Mouse (Mus musculus) embryonic facial prominence, embryonic 14.5 days (tissue): ENCODE measurements around the gene Ttbk2. TPM values are rescaled to one million over a fixed set of nuclear protein-coding genes. Genes with fewer than 3 reads are reported as not detected.

Source experiments
- ATAC-seq: fragments of 200-750 bp; cut with Nextera tagmentation; 2 replicates; pipeline ENCODE4 v1.8.0; 2017; ENCODE audit warnings: low read depth, moderate number of reproducible peaks, moderate TSS enrichment
- DNase-seq: peaks from one replicate; pipeline ENCODE4 v3.0.0-alpha.2; 2015; ENCODE audit warnings: low spot score
- H3K27ac ChIP-seq: fragments of 300-500 bp; sonication (generic); replicated peaks from 2 replicates; pipeline ENCODE4 v1.5.1; 2014; ENCODE audit warnings: low read depth, mild to moderate bottlenecking, low read length, moderate library complexity
- H3K27me3 ChIP-seq: fragments of 300-500 bp; sonication (generic); replicated peaks from 2 replicates; pipeline ENCODE4 v1.6.1; 2014; ENCODE audit warnings: low read length; ENCODE audit not compliant: control insufficient read depth, insufficient read depth
- H3K36me3 ChIP-seq: fragments of 300-500 bp; sonication (generic); 2 replicates; pipeline ENCODE4 v1.6.1; 2014; ENCODE audit warnings: low read length, mixed read lengths; ENCODE audit not compliant: control insufficient read depth, insufficient read depth
- H3K4me1 ChIP-seq: fragments of 300-500 bp; sonication (generic); 2 replicates; pipeline ENCODE4 v1.6.1; 2014; ENCODE audit warnings: antibody characterized with exemption, low read length; ENCODE audit not compliant: control insufficient read depth, insufficient read depth
- H3K4me2 ChIP-seq: fragments of 300-500 bp; sonication (generic); 2 replicates; pipeline ENCODE4 v1.6.1; 2014; ENCODE audit warnings: low read depth, mild to moderate bottlenecking, low read length, moderate library complexity, mixed read lengths
- H3K4me3 ChIP-seq: fragments of 300-500 bp; sonication (generic); 2 replicates; pipeline ENCODE4 v1.5.1; 2014; ENCODE audit warnings: low read depth, mild to moderate bottlenecking, low read length
- H3K9ac ChIP-seq: fragments of 300-500 bp; sonication (generic); 2 replicates; pipeline ENCODE4 v1.6.1; 2014; ENCODE audit warnings: low read depth, mild to moderate bottlenecking, low read length, moderate library complexity, mixed read lengths
- H3K9me3 ChIP-seq: fragments of 300-500 bp; sonication (generic); 2 replicates; pipeline ENCODE4 v1.6.1; 2016; ENCODE audit warnings: low read length; ENCODE audit not compliant: control insufficient read depth
- WGBS: fragments of 180-500 bp; shearing (Covaris S2); extraction: QIAGEN DNeasy Blood & Tissue Kit; methylation state at CpG from one replicate; pipeline ENCODE4 v1.1.7; 2014; 5-methylcytosine and 5-hydroxymethylcytosine counted together
- polyA plus RNA-seq: library from polyadenylated mRNA; unstranded; fragments of >200 nt; fragmentation: Nextera tagmentation; extraction: Ambion mirVana; gene quantifications from 2 replicates; pipeline ENCODE4 v1.2.1, GENCODE M21; 2014

Ttbk2 gene
- polyA plus RNA-seq, 1 experiment from 2014 or later, result 5.2 TPM

DNA sequence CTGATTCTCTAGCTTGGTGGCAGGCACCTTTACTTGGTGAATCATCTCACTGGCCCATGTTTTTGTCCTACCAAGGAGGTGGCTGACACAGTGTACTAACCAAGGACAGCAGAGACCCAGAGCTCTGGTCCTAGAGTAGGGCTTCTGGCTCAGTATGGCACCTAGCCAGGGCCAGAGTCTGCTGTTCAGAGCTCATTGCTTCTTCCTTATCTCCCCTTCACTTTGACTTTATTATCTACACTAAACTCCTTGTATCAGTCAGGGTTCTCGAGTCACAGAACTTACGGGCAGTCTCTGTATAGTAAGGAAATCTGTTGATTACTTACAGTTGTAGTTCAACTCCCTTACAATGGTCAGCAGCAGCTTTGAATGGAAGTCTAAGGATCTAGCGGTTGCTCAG is 139.5 kb downstream of the Ttbk2 start:
- Histone ChIP-seq H3K9me3 (no peaks in the 10 kb centered on the region), H3K4me3 (no peak overlapping the region), H3K4me2 (no peak overlapping the region), H3K27ac (no peak overlapping the region), H3K9ac (no peak overlapping the region), H3K36me3 (peaks cover 59% of the 10 kb centered on the region), H3K27me3 (no peaks in the 10 kb centered on the region), H3K4me1 (no peaks in the 10 kb centered on the region)
- WGBS, result 83% methylated on average over 3 of the region's 3 CpGs
- ATAC-seq (no peak), DNase-seq (no peak)

- no peak for ATAC-seq
Measured at GRCm38 (mm10) chr2:120710154-120710553, 140.2 kb downstream of the Ttbk2 start.

DNA sequence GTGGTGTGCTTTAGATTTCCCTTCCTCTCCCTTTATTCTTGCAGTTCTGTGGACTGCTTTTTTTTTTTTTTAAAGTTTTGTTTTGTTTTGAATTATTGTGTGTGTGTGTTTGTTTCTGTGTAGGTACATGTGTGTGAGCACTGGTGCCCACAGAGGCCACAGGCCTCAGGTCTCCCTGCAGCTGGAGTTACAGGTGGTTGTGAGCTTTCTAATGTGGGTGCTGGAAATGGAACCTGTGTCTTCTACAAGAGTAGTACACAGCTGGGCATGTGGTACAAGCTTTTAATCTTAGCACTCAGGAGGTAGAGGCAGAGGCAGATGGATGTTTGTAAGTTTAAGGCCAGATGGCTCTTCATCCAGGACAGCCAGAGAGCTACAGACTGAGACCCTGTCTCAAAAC is 143.4 kb downstream of the Ttbk2 start:
- no peak for ATAC-seq

More at GRCm38 (mm10) chr2:120710154-120710553, 140.2 kb downstream of the Ttbk2 start:
- H3K9ac ChIP-seq, result no peak overlapping the region
- H3K36me3 ChIP-seq, result peaks cover 54% of the 10 kb centered on the region
- no peak overlapping the region for H3K4me2 ChIP-seq
- H3K27me3 ChIP-seq, result no peaks in the 10 kb centered on the region
- no peak overlapping the region for H3K27ac ChIP-seq
- WGBS, result 81% methylated on average over 3 of the region's 3 CpGs
- no peak for DNase-seq
- H3K4me1 ChIP-seq, result no peaks in the 10 kb centered on the region
- H3K4me3 ChIP-seq, result no peak overlapping the region
- H3K9me3 ChIP-seq, result no peaks in the 10 kb centered on the region

DNA sequence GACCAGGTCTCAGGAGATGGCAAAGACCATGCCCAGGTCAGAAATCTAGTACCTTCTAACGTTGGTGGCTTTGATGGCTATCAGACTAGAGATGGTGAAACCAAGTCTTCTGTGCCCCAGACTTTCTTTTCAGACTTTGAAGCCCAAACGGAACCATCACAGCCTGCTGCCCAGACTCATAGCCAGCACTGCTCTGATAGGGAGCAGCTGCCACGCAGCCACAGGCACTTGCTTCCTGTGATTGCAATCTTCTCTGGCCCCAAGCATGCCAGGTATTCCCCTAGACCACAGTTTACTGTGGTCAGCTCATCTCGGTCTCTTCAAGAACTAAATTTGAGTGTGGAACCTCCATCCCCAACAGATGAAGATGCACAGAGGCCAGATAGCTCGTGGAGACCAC is 147.7 kb downstream of the Ttbk2 start:
- no peak for ATAC-seq
- 73% methylated on average over 5 of the region's 5 CpGs for WGBS

More for the DNA sequence above, 143.4 kb downstream of the Ttbk2 start:
- no peak overlapping the region for H3K27ac ChIP-seq
- DNase-seq, result no peak
- H3K4me1 ChIP-seq, result no peaks in the 10 kb centered on the region
- no peak overlapping the region for H3K9ac ChIP-seq
- H3K9me3 ChIP-seq, result no peaks in the 10 kb centered on the region
- H3K4me3 ChIP-seq, result no peak overlapping the region
- H3K27me3 ChIP-seq, result no peaks in the 10 kb centered on the region
- no peak overlapping the region for H3K4me2 ChIP-seq
- H3K36me3 ChIP-seq, result peaks cover 29% of the 10 kb centered on the region; the same call in 1 of the 2 replicates

GRCm38 (mm10) chr2:120700379-120700885 is 150.0 kb downstream of the Ttbk2 start:
- H3K4me2 ChIP-seq, result no peak overlapping the region
- DNase-seq, result no peak
- no peaks in the 10 kb centered on the region for H3K4me1 ChIP-seq
- H3K36me3 ChIP-seq, result peaks cover 52% of the 10 kb centered on the region
- ATAC-seq, result no peak
- no peak overlapping the region for H3K4me3 ChIP-seq
- no peaks in the 10 kb centered on the region for H3K9me3 ChIP-seq
- no peak overlapping the region for H3K27ac ChIP-seq
- no peak overlapping the region for H3K9ac ChIP-seq
- no peaks in the 10 kb centered on the region for H3K27me3 ChIP-seq
- WGBS, result 83% methylated on average over 3 of the region's 3 CpGs

More for the DNA sequence above, 147.7 kb downstream of the Ttbk2 start:
- Histone ChIP-seq H3K36me3 (peaks cover 40% of the 10 kb centered on the region; the same call in 1 of the 2 replicates), H3K27me3 (no peaks in the 10 kb centered on the region), H3K27ac (no peak overlapping the region), H3K4me1 (no peaks in the 10 kb centered on the region), H3K9me3 (no peaks in the 10 kb centered on the region), H3K4me3 (no peak overlapping the region), H3K9ac (no peak overlapping the region), H3K4me2 (no peak overlapping the region)
- no peak for DNase-seq

- no peaks in the 10 kb centered on the region for H3K27me3 ChIP-seq
- no peaks in the 10 kb centered on the region for H3K9me3 ChIP-seq
- no peak overlapping the region for H3K4me2 ChIP-seq
- no peaks in the 10 kb centered on the region for H3K4me1 ChIP-seq
- DNase-seq (no peak), ATAC-seq (no peak)
- H3K27ac ChIP-seq, result no peak overlapping the region
- H3K36me3 ChIP-seq, result peaks cover 63% of the 10 kb centered on the region
- WGBS, result 78% methylated on average over 5 of the region's 5 CpGs
- no peak overlapping the region for H3K9ac ChIP-seq
- H3K4me3 ChIP-seq, result no peak overlapping the region
Measured at GRCm38 (mm10) chr2:120697767-120698166, 152.6 kb downstream of the Ttbk2 start.

Other genes starting within 250 kb of the Ttbk2 start
- gene Haus2, start 241.2 kb downstream of the Ttbk2 start, polyA plus RNA-seq, result 17.7 and 22.7 TPM in 2 replicates
- gene Lrrc57, start 241.1 kb downstream of the Ttbk2 start, polyA plus RNA-seq, result 16.7 and 19.9 TPM in 2 replicates
- gene Stard9, start 221.5 kb downstream of the Ttbk2 start, polyA plus RNA-seq, result 8.6 and 9.2 TPM in 2 replicates
- gene Cdan1, start 476 bp downstream of the Ttbk2 start, polyA plus RNA-seq, result 9.3 and 10.6 TPM in 2 replicates
- 17.9 and 23.1 TPM in 2 replicates for gene Ubr1, start 120.1 kb upstream of the Ttbk2 start, polyA plus RNA-seq
- gene Tmem62, start 126.4 kb upstream of the Ttbk2 start, polyA plus RNA-seq, result 2.7 and 3.2 TPM in 2 replicates
- gene Ccndbp1, start 157.8 kb upstream of the Ttbk2 start, polyA plus RNA-seq, result 36.6 and 42.8 TPM in 2 replicates
- gene Epb42, start 186.5 kb upstream of the Ttbk2 start, polyA plus RNA-seq, result 0.71 and 1.5 TPM in 2 replicates
- 0.38 and 0.86 TPM in 2 replicates for gene Tgm5, start 235.2 kb upstream of the Ttbk2 start, polyA plus RNA-seq